Mouse (Mus musculus): ENCODE results near the gene Hoxd3.

Gene Hoxd3

GRCm38 (mm10) chr2:74746298-74746921 lies 34.7 kb downstream of the Hoxd3 start:
- no peak for DNase-seq (ENCODE audit: low spot score)

- no peak for DNase-seq (ENCODE audit: low spot score)
Observed at GRCm38 (mm10) chr2:74747006-74747405, 35.3 kb downstream of the Hoxd3 start.

- DNase-seq (ENCODE audit: low spot score), result no peak
Observed at GRCm38 (mm10) chr2:74747661-74748141, 36.0 kb downstream of the Hoxd3 start.

- DNase-seq (ENCODE audit: low spot score), result no peak
Observed at GRCm38 (mm10) chr2:74748436-74748995, 36.8 kb downstream of the Hoxd3 start.

GRCm38 (mm10) chr2:74749337-74750121 lies 37.8 kb downstream of the Hoxd3 start:
- DNase-seq (ENCODE audit: low spot score), result no peak

GRCm38 (mm10) chr2:74750731-74751250 lies 39.1 kb downstream of the Hoxd3 start:
- no peak for DNase-seq (ENCODE audit: low spot score)

- DNase-seq (ENCODE audit: low spot score), result no peak
Observed at GRCm38 (mm10) chr2:74751861-74752260, 40.1 kb downstream of the Hoxd3 start.

- no peak for DNase-seq (ENCODE audit: low spot score)
Observed at GRCm38 (mm10) chr2:74752431-74753174, 40.9 kb downstream of the Hoxd3 start.

- DNase-seq (ENCODE audit: low spot score), result no peak
Observed at GRCm38 (mm10) chr2:74753175-74753523, 41.4 kb downstream of the Hoxd3 start.

- no peak for DNase-seq (ENCODE audit: low spot score)
Observed at GRCm38 (mm10) chr2:74753711-74754110, 42.0 kb downstream of the Hoxd3 start.

GRCm38 (mm10) chr2:74760146-74760545 lies 48.4 kb downstream of the Hoxd3 start:
- DNase-seq (ENCODE audit: low spot score), result no peak

GRCm38 (mm10) chr2:74761941-74762340 lies 50.2 kb downstream of the Hoxd3 start:
- no peak for DNase-seq (ENCODE audit: low spot score)

GRCm38 (mm10) chr2:74762522-74763244 lies 51.0 kb downstream of the Hoxd3 start, which contains the start of gene Hoxd1:
TSS of gene Hoxd1 (plus strand) at chr2:74762980.
- DNase-seq (ENCODE audit: low spot score), result no peak

GRCm38 (mm10) chr2:74763245-74763735 lies 51.6 kb downstream of the Hoxd3 start:
- DNase-seq (ENCODE audit: low spot score), result no peak

- DNase-seq (ENCODE audit: low spot score), result no peak
Observed at GRCm38 (mm10) chr2:74763976-74764375, 52.2 kb downstream of the Hoxd3 start.

- DNase-seq (ENCODE audit: low spot score), result no peak
Observed at GRCm38 (mm10) chr2:74774359-74774758, 62.6 kb downstream of the Hoxd3 start.

- no peak for DNase-seq (ENCODE audit: low spot score)
Observed at GRCm38 (mm10) chr2:74777536-74778275, 66.0 kb downstream of the Hoxd3 start.

- no peak for DNase-seq (ENCODE audit: low spot score)
Observed at GRCm38 (mm10) chr2:74781386-74781785, 69.7 kb downstream of the Hoxd3 start.

GRCm38 (mm10) chr2:74795531-74795930 lies 83.8 kb downstream of the Hoxd3 start:
- no peak for DNase-seq (ENCODE audit: low spot score)

All from MN1 (cell line).